Mouse (Mus musculus): ENCODE results near the gene Gm28230.
A peak's percentile ranks its signal among the peaks of the same experiment; 100 is the strongest.

The Gm28230 gene

DNA sequence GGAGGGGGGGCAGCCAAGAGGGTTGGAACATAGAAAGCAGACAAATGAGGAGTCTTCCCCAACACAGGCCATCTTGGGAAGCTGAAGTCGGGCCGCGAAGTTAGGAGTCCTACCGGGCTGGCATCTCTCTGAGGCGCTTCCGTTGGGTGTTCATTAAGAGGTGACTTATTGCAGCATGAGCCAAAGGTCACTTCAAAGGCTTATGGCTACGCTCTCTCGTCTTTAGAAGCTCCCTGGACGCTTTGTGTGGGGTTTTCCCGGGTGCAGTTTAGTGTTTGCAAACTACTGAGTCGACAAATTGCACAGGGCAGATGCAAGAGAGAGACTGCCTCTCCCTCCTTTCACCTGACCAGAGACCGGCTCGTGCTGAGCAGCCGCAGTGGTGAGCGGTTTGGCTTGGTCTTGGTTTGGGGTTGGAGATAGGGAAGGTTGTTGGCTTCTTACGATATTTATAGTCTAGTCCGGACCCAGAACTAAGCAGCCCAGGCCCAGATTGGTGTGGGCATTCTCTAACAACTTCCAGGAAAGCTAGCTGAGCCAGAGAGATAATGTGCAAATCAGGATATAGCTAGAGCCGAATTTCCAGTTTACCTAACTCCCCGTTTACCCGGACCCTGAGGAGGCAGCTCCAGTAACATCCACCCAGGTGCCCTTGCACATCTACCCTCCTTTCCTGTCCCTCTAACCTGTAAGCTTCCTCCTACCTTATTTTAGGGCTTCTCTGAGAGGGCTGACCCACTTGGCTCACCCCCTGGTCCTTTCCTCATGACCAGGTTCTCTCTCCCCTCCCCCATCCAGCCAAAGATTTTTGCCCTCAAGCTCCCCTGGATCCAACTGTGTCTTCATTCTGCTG, 12.3 kb downstream of the Gm28230 start:
- DNase-seq (ENCODE audit: low read depth, low spot score) = no peak

DNA sequence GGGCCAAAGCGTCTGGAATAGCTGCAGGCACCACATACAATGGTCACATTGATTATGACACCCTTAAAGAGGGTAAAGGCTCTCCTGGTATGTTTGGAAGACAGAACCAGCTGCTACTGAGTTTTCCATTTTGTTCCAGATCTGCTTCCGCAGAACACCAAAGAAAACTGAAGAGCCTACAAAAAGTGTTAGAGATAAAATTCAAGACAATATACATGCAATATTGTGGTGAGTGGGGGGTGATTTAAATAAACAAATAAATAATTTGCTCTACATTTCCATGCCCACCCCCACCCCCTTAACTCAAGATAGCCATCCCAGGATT, 12.9 kb downstream of the Gm28230 start:
- DNase-seq (ENCODE audit: low read depth, low spot score) = no peak

DNA sequence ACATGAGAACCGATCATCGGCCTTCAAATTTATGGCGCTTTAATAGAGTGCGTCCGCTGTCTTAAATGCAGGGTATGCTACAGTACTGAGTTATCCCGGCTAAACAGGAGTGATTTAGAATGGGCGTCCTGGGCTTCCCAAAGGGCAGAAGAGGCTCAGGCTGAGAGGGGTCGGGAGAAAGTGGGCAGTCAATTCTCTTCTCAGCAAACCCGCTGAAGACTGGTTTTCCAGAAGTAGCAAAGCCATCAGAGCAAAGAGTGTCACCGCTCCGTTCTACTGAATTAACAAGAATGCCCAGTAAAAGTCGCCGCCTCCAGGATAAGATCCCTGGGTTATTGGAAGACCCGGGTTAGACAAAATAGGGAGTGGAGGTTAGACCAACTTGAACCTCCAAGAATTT, 13.3 kb downstream of the Gm28230 start:
- DNase-seq (ENCODE audit: low read depth, low spot score) = no peak

DNA sequence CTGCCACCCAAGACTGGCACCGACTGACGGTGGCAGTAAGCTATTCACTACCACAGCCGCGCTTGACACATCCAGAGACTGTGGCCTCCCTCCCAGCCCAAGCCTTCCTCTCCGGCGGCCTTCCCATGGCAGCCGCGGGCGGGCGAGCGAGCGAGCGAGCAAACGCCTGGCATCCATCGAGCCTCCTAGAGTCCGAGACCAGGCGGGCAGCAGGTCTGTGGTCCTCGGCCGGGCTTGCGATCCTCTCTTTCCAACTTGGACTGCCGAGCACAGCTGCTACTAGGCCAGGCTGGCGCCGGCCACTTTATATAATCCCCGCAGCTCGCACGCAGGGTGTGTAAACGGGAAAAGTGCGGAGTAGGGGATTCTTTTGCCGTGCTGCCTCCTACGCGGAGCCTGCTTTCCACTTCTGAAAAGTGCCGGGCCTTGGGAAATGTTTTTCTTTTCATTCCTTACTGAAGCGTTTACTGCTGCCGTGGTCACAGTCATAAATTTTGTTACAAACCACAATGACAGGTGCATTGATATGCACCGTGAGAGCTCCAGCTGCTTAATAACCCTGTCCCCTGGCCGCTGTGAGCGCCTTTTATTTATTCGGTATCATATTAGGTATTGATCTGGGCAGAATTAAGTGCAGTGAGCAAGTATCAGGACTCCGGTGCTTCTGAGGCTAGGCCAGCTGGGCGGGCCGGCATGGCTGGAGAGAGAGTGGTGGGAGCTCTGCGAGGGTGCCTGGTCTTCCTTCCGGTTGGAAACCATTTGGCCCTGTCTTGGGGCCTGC, 14.0 kb downstream of the Gm28230 start:
- DNase-seq (ENCODE audit: low read depth, low spot score) = no peak

DNA sequence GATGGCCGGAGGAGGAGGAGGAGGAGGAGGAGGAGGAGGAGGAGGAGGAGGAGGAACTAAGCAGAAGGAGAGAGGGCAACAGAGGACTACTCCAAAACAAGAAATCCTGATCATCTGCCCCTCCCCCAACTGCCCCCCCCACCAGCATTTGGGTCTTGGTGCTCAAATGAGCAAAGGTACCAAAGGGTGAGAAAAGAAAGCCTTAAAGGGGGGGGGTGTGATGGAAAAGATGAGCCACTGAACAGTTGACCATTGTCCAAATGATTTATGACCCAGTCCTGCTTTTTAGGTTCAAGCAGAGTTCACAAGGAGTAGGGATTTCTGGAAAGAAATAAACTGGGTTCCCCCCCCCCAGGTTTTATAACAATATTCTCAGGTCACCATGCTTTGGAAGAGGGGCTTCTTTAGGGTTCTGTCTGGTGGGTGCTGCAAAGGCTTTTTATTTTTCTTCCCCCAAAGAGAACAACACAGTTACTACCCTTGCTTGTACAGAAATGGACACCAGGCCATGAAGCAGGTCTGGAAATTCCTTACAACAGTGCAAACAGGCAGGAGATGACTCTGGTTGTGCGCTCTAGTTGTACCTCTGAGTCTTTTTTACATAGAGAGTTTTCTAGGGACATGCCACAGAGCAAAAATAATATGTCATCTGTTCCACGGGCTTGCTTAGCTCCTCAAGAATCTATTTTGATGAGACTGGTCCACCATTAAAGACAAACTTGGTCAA, 14.9 kb downstream of the Gm28230 start:
- no peak for DNase-seq (ENCODE audit: low read depth, low spot score)

DNA sequence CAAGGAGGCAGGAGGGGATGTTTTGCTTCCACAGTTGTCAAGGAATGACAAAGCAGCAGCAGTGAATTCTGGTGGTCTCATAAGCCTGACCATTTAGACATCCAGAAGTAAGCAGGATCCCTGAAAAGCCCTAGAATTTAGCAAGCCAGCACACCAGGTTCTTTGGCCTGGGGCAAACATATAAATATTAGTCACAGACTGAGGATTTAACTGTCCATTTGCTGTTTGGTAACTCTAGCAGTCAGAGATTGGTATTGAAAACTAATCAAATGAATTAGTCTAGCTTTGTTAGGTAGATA, 15.4 kb downstream of the Gm28230 start:
- no peak for DNase-seq (ENCODE audit: low read depth, low spot score)

DNA sequence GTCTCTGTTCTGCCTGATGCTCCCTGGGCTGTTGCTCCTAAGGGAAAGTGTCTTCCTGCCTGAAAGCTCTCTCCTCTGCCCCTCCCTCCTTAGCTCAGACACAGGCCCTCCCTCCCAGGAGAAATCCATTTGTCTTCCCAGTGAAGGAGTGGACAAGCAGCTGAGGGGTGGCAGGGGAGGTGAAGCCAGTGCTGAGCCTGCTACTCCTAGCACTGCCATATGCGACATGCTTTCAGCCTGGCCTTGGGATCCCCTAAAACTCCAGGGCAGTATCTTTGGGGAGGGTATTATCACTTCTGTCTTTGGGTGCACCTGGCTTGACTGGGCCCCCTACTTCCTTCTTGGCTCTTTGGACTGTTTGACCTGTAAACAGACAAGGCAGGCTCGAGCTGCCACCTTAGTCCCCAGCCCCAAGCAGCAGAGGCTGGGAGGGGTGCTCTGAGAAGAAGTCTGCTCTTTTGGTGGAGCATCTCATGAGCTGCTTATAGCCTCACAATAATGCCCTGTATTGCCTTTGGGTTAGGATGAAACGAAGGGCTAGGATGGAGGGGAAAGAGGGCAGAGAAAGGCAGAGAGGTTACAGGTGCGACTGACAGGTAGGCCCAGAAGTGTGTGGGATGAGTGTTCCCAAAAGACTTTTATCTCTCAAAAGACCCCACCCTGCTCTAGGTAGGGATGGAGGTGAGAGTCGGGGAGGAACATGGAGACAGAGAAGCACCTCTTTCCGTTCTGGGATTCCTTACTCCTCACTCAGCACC, 19.2 kb downstream of the Gm28230 start:
- no peak for DNase-seq (ENCODE audit: low read depth, low spot score)

DNA sequence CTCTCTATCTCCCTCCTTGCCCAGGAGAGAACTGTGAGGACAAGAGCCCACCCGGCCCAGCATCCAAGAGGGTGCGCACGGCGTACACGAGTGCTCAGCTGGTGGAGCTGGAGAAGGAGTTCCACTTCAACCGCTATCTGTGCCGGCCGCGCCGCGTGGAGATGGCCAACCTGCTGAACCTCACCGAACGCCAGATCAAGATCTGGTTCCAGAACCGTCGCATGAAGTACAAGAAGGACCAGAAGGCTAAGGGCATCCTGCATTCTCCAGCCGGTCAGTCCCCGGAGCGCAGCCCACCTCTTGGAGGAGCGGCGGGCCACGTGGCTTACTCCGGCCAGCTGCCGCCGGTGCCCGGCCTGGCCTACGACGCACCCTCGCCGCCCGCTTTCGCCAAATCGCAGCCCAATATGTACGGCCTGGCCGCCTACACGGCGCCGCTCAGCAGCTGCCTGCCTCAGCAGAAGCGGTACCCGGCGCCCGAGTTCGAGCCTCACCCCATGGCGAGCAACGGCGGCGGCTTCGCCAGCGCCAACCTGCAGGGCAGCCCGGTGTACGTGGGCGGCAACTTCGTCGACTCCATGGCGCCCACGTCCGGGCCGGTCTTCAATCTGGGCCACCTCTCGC, 19.9 kb downstream of the Gm28230 start:
- no peak for DNase-seq (ENCODE audit: low read depth, low spot score)

DNA sequence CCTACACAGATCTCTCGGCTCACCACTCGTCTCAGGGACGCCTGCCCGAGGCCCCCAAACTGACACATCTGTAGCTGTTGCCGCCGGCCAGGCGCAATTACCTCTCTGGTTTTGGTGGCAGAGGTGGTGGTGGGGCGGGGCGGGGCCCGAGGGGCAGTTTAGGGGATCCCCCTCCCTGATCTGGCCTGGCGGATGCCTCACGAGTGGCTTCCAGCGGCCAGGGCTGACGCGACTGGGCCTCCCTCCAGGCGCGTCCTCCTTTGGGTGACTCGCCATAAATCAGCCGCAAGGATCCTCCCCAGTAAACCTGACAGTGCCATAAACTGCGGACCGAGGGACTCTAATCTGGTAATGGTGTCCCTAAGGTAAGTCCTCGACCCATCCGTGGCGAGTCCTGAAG, 20.5 kb downstream of the Gm28230 start:
- no peak for DNase-seq (ENCODE audit: low read depth, low spot score)

DNA sequence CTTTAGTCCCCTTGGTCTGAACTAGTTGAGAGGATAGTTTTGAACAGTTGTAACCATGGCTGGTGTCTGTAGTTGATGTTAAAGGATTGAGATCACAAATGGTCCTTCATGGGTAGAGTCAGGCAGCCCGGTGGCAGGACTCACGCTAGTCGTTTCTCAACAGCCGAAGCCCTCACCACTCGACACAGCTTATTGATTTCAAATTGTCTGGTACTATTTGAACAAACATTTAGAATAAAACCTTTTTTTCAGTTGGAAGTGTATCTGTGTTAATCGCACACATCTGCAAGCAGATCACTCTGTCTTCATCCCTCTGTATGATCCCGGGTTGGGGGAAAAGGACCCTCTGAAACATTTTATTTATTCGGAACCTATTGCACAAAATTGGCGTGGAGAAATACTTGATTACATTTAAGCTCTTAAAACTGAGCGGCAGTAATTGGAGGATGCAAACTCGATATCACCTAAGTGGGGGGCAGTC, 21.2 kb downstream of the Gm28230 start:
- DNase-seq (ENCODE audit: low read depth, low spot score) = no peak

DNA sequence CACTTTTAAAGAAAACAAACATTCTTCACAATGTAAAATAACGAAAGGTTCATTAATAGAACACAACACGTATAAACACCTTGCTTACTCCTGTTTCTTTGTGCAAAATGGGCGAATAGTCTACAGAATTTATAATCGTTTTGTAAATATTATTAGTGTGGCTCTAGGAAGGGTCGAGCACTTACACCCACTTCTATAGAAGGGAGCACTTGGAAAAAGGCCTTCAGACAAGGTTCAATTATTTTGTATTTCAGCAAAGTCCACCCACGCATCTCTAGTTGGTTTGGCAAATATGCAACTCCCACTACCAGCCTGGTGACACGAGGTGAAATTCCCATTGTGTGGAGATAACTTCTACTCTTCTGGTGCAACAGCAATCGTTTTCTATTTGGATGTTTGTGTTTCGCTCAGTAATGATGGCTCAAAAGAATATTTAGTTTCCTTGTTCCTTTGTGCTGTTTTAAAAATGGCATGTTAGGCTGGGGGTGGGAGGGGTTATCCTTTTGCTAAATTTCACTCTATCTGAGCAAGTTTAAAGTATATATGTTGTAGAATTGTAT, 22.0 kb downstream of the Gm28230 start:
- no peak for DNase-seq (ENCODE audit: low read depth, low spot score)

DNA sequence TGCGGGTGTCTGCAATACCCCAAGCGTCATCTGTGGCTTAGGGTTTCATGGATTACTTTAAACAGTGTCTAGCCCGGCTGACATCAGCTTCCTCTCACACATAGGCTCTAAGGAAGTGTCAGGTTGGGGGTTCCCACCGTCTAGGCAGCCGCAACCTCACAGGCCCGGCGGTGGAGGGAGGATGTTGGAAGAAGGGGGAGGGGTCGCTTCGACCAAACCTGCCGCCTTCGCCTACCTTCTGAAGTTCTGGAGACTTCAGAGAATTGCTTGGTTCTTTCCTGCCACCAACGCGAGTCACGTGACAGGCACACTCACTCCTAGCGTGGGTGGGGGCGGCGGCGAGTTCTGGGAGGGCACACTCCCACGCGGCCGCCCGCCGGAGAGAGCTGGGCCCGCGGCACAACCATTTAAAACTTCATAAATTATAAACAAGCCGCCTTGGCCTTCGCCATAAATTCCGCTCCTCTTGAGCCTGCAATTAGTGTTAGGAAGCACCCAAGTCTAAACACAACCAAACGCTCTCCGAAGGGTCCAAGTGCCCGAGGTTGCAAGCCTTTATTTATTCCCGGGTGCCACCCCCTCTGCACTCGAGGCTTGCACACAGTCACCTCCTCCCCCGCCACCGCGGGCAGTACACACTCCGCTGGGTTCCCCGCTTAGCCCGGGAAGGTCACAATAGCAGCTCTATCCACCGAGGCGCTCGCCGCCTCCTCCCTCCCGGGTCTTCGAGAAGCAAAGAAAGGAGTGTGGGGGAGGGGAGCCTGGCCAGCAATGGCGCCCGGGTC, 23.0 kb downstream of the Gm28230 start:
- DNase-seq (ENCODE audit: low read depth, low spot score) = peak; percentile 75

DNA sequence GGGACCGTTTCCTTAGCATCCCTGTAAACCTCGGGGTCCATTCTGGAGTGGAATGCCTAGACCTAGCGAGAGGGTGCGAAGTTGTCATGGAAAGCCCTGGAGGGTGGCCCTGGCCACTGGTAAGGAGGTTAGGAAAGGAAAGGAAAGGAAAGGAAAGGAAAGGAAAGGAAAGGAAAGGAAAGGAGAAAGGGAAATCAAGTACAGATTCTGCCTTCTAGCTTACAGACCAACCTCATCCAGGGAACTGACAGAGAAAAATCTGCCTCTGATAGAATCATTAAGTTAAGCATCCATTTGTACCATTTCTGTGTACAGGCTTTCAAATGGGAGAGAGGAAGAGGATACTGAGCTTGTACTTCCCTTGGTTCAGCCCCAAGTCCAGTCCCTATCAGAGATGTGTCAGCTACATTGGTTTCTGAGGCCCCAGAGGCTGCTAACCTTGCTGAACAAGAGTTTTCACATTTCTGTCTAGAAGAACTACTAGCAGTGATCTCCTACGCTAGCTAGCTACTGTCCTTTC, 24.3 kb downstream of the Gm28230 start:
- no peak for DNase-seq (ENCODE audit: low read depth, low spot score)

DNA sequence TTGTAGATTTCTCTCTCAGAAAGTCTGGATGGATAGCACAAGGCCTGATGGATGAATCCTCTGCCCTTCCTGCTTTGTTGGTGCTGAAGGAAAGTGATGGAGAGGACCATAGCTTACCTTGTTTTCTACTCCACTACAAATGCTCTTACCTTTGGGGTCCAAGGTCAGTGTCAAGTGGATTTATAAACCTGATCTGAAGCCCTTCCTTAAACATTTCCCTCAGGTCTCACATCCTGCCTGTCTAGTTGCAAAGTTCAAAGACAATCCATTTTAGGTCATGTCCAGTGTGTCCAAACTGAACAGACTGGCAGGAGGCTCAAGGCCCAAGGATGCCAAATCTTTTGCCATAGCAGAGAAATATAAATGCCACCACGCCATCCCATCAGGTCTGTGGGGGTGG, 25.3 kb downstream of the Gm28230 start:
- DNase-seq (ENCODE audit: low read depth, low spot score) = no peak

DNA sequence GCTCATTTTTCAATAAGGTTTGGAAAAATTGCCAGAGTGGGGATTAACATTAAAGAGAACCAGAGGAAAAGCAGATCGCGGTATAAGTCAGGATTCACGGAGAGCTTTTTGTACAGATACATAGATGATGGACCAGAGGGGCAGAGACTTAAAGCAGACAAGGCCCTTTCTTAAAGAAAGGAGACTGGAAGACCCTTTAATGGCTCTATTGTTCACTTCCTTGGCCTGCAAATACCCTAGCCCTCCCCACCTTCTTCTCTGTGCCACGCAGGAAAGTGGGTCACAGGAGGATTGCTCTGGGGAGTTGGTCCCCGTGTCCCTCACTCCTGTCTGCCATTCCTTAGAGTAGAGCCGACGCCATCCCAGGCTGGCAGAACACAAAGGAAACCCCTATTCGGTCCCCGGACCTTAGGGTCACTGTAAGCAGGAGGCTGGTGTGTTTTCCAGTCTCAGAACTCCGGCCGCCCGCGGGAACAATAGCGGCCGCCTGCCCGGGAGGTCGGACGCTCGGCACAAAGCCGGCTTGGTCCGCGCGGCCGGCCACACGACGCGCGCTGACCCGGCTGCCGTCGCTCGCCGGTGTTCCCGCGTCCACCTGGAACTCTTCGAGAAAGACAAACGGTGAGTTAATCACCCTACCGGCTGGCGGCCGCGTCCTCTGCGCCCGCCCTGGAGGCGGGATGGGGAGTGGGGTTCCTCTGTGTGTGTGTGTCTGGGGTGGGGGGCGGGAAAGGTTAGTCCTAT, 26.1 kb downstream of the Gm28230 start:
- DNase-seq (ENCODE audit: low read depth, low spot score) = no peak

DNA sequence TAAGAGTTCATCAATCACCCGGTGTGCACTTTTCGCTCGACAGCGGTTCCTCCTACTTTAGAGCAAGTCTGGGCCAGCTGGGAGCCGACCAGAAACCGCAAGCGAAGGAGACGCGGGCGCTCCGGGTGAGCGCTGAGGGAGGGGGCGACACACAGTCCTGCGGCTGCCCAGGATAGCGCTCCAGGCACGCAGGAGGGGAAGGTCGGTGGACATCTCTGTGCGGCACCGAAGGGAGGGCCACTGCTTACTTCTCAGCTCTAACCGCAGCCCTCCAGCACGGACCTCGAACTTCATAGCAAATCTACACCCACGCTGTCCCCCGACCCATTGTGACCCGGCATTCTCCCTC, 26.6 kb downstream of the Gm28230 start:
- DNase-seq (ENCODE audit: low read depth, low spot score) = no peak

DNA sequence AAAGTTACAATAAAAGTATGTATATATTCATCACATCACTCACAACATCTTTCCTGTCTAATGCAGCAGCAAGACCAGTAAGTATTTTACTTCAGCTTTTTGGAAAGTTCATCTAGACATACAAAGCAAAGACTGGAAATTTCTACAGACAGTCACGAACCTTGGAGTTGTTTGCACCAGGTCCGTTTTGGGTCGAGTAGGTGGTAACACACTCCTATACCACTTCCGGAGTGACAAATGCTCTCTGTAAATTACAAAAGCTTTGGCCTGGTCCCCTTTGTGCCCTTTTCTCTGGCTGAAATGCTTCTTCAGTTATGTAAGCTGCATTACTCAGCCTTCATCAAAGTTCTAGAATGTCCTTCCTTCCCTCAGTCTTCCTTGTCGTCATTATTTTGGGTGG, 27.2 kb downstream of the Gm28230 start:
- DNase-seq (ENCODE audit: low read depth, low spot score) = no peak

DNA sequence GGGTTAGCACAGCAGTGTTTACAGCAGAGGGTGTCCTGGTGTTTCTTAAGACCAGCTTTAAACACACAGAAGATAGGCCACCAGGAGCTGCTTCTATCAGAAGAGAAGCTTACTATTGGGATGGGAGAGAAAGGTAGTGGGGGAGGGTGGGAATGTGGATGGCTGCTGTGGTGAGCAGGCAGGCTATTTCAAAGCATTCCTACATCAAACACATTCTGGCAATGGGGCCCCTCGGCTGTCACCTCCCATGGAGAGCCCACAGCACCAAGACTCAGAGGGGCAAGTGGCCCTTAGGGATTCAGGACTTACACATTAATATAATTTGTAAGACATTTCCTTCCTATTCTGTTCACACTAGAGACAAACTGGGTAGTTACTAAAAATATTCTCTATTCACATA, 33.6 kb downstream of the Gm28230 start:
- DNase-seq (ENCODE audit: low read depth, low spot score) = no peak

DNA sequence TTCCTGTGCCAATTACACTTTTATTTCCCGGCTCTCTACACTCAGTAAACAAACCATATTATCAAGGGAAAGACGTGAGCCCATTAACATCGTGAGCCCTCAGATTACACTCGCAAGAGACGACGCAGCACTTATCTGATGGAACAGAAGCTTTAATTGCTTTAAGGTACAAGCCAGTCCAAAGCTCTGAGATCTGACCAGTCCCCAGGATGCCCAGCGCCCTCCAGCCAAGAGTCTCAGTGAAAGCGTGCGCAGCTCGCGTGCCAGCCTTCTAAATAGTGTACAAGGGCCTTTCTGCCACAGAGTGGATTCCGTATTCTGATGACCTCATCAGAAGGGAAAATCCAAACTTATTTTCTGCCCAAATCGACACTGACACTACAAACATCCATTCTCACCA, 35.4 kb downstream of the Gm28230 start:
- no peak for DNase-seq (ENCODE audit: low read depth, low spot score)
